Mouse (Mus musculus) cortical plate, adult 2 months (tissue): ENCODE data around the gene Mamdc2.

ENCODE experiments used
- CTCF ChIP-seq: fragments of 200-500 bp; IDR thresholded peaks from 2 replicates; pipeline ENCODE4 v1.5.1; 2011; ENCODE audit warnings: mild to moderate bottlenecking, control low read depth, low read length; ENCODE audit not compliant: insufficient read depth; ENCODE audit errors: extremely low read depth
- POLR2A ChIP-seq: fragments of 200-500 bp; IDR thresholded peaks from 2 replicates; pipeline ENCODE4 v1.6.1; 2011; ENCODE audit warnings: mild to moderate bottlenecking, low read length, control low read depth; ENCODE audit not compliant: insufficient read depth; ENCODE audit errors: extremely low read depth

- no peak for TF ChIP-seq POLR2A
- TF ChIP-seq CTCF = no peak
Measured at GRCm38 (mm10) chr19:23354738-23355137, 93.5 kb downstream of the Mamdc2 start.
